Mouse (Mus musculus): ENCODE measurements around the gene Atp6v0a1. TPM values are rescaled to one million over a fixed set of nuclear protein-coding genes. Genes with fewer than 3 reads are reported as not detected.

Gene Atp6v0a1
- total and polyA plus RNA-seq, 2 experiments = 21.5 to 37.7 TPM

- Histone ChIP-seq H3K4me1 (ENCODE audit: control insufficient read depth, insufficient read depth, low read length) (peaks cover 4% of the 10 kb centered on the region; the same call in 1 of the 2 replicates), H3K36me3 (ENCODE audit: control insufficient read depth, insufficient read depth, low read length) (peaks cover 25% of the 10 kb centered on the region), H3K79me2 (ENCODE audit: control insufficient read depth, insufficient read depth, low read length) (no peaks in the 10 kb centered on the region), H3K27ac (replicated peaks; ENCODE audit: insufficient read depth, low read depth, low read length) (no peak overlapping the region), H3K4me3 (ENCODE audit: insufficient read depth, low read depth, low read length) (no peak overlapping the region), H3K27me3 (ENCODE audit: control insufficient read depth, insufficient read depth, low read length) (no peaks in the 10 kb centered on the region), H3K9ac (ENCODE audit: low read depth, low read length) (no peak overlapping the region)
- 81% methylated on average over 3 of the region's 3 CpGs for WGBS
- DNase-seq (ENCODE audit: extremely low read depth, low read depth, low spot score) = no peak
- TF ChIP-seq CTCF (IDR thresholded peaks at IDR 0.05; ENCODE audit: low read depth, low read length) = no peak
These were observed 38.2 kb downstream of the Atp6v0a1 start for GRCm38 (mm10) chr11:101047502-101047901.

GRCm38 (mm10) chr11:101050359-101050758 is 41.1 kb downstream of the Atp6v0a1 start:
- Histone ChIP-seq H3K9ac (ENCODE audit: low read depth, low read length) (no peak overlapping the region), H3K27ac (replicated peaks; ENCODE audit: insufficient read depth, low read depth, low read length) (no peak overlapping the region), H3K4me1 (ENCODE audit: control insufficient read depth, insufficient read depth, low read length) (peaks cover 4% of the 10 kb centered on the region; the same call in 1 of the 2 replicates), H3K27me3 (ENCODE audit: control insufficient read depth, insufficient read depth, low read length) (no peaks in the 10 kb centered on the region), H3K36me3 (ENCODE audit: control insufficient read depth, insufficient read depth, low read length) (peaks cover 9% of the 10 kb centered on the region; the same call in 1 of the 2 replicates), H3K4me3 (ENCODE audit: insufficient read depth, low read depth, low read length) (no peak overlapping the region), H3K79me2 (ENCODE audit: control insufficient read depth, insufficient read depth, low read length) (no peaks in the 10 kb centered on the region)
- 82% methylated on average over 9 of the region's 9 CpGs for WGBS
- DNase-seq (ENCODE audit: extremely low read depth, low read depth, low spot score) = no peak
- TF ChIP-seq CTCF (IDR thresholded peaks at IDR 0.05; ENCODE audit: low read depth, low read length) = no peak

GRCm38 (mm10) chr11:101051051-101051493 is 41.8 kb downstream of the Atp6v0a1 start:
- Histone ChIP-seq H3K4me3 (ENCODE audit: insufficient read depth, low read depth, low read length) (no peak overlapping the region), H3K79me2 (ENCODE audit: control insufficient read depth, insufficient read depth, low read length) (no peaks in the 10 kb centered on the region), H3K9ac (ENCODE audit: low read depth, low read length) (no peak overlapping the region), H3K27me3 (ENCODE audit: control insufficient read depth, insufficient read depth, low read length) (no peaks in the 10 kb centered on the region), H3K27ac (replicated peaks; ENCODE audit: insufficient read depth, low read depth, low read length) (peak overlapping the region; percentile 7; the same call in 1 of the 2 replicates), H3K4me1 (ENCODE audit: control insufficient read depth, insufficient read depth, low read length) (peaks cover 4% of the 10 kb centered on the region; the same call in 1 of the 2 replicates), H3K36me3 (ENCODE audit: control insufficient read depth, insufficient read depth, low read length) (peaks cover 3% of the 10 kb centered on the region; the same call in 1 of the 2 replicates)
- WGBS = 91% methylated on average over 6 of the region's 6 CpGs
- DNase-seq (ENCODE audit: extremely low read depth, low read depth, low spot score) = no peak
- no peak for TF ChIP-seq CTCF (IDR thresholded peaks at IDR 0.05; ENCODE audit: low read depth, low read length)
- TF ChIP-seq POLR2A (IDR thresholded peaks at IDR 0.05; ENCODE audit: extremely low read depth, insufficient read depth, low read length) = no peak

GRCm38 (mm10) chr11:101051617-101052016 is 42.4 kb downstream of the Atp6v0a1 start:
- DNase-seq (ENCODE audit: extremely low read depth, low read depth, low spot score) = no peak
- WGBS = 91% methylated on average over 8 of the region's 8 CpGs
- Histone ChIP-seq H3K27ac (replicated peaks; ENCODE audit: insufficient read depth, low read depth, low read length) (no peak overlapping the region), H3K9ac (ENCODE audit: low read depth, low read length) (no peak overlapping the region), H3K36me3 (ENCODE audit: control insufficient read depth, insufficient read depth, low read length) (peaks cover 2% of the 10 kb centered on the region; the same call in 1 of the 2 replicates), H3K4me3 (ENCODE audit: insufficient read depth, low read depth, low read length) (no peak overlapping the region), H3K79me2 (ENCODE audit: control insufficient read depth, insufficient read depth, low read length) (no peaks in the 10 kb centered on the region), H3K27me3 (ENCODE audit: control insufficient read depth, insufficient read depth, low read length) (no peaks in the 10 kb centered on the region), H3K4me1 (ENCODE audit: control insufficient read depth, insufficient read depth, low read length) (peaks cover 6% of the 10 kb centered on the region)
- TF ChIP-seq CTCF (IDR thresholded peaks at IDR 0.05; ENCODE audit: low read depth, low read length) = no peak
- TF ChIP-seq POLR2A (IDR thresholded peaks at IDR 0.05; ENCODE audit: extremely low read depth, insufficient read depth, low read length) = no peak

GRCm38 (mm10) chr11:101052751-101053473 is 43.7 kb downstream of the Atp6v0a1 start:
- Histone ChIP-seq H3K36me3 (ENCODE audit: control insufficient read depth, insufficient read depth, low read length) (peaks cover 2% of the 10 kb centered on the region; the same call in 1 of the 2 replicates), H3K4me1 (ENCODE audit: control insufficient read depth, insufficient read depth, low read length) (peaks cover 12% of the 10 kb centered on the region), H3K27ac (replicated peaks; ENCODE audit: insufficient read depth, low read depth, low read length) (no peak overlapping the region), H3K79me2 (ENCODE audit: control insufficient read depth, insufficient read depth, low read length) (no peaks in the 10 kb centered on the region), H3K9ac (ENCODE audit: low read depth, low read length) (no peak overlapping the region), H3K4me3 (ENCODE audit: insufficient read depth, low read depth, low read length) (no peak overlapping the region), H3K27me3 (ENCODE audit: control insufficient read depth, insufficient read depth, low read length) (no peaks in the 10 kb centered on the region)
- TF ChIP-seq CTCF (IDR thresholded peaks at IDR 0.05; ENCODE audit: low read depth, low read length) (no peak), POLR2A (IDR thresholded peaks at IDR 0.05; ENCODE audit: extremely low read depth, insufficient read depth, low read length) (no peak)
- WGBS = 80% methylated on average over 10 of the region's 10 CpGs
- DNase-seq (ENCODE audit: extremely low read depth, low read depth, low spot score) = no peak

DNA sequence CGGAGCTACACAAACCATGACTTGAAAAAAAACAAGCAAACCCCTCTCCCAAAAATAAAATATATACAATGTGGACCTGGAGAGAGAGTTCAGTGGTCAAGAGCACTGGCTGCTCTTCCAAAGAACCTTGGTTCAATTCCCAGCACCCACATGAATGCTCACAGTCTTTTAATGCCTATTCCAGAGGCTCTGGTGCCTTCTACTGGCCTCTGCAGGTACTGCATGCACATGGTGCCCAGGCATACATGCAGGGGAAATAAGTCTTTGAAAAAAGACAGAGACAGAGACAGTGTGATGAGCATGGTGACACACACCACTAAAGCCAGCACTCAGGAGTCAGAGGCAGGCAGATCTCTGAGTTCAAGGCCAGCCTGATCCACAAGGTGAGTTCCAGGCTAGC is 44.7 kb downstream of the Atp6v0a1 start:
- no peak for DNase-seq (ENCODE audit: extremely low read depth, low read depth, low spot score)
- Histone ChIP-seq H3K27me3 (ENCODE audit: control insufficient read depth, insufficient read depth, low read length) (no peaks in the 10 kb centered on the region), H3K4me1 (ENCODE audit: control insufficient read depth, insufficient read depth, low read length) (peaks cover 12% of the 10 kb centered on the region), H3K36me3 (ENCODE audit: control insufficient read depth, insufficient read depth, low read length) (0 out of 2 replicates have a peak, but pooled peaks cover 2% of the 10 kb centered on the region), H3K4me3 (ENCODE audit: insufficient read depth, low read depth, low read length) (no peak overlapping the region), H3K79me2 (ENCODE audit: control insufficient read depth, insufficient read depth, low read length) (no peaks in the 10 kb centered on the region), H3K9ac (ENCODE audit: low read depth, low read length) (no peak overlapping the region), H3K27ac (replicated peaks; ENCODE audit: insufficient read depth, low read depth, low read length) (no peak overlapping the region)
- peak; percentile 46; the same call in 1 of the 2 replicates for TF ChIP-seq CTCF (IDR thresholded peaks at IDR 0.05; ENCODE audit: low read depth, low read length)
- no peak for TF ChIP-seq POLR2A (IDR thresholded peaks at IDR 0.05; ENCODE audit: extremely low read depth, insufficient read depth, low read length)
- WGBS = 100% methylated on average over 1 of the region's 1 CpGs

Measured in liver, adult 2 months (tissue).